Mouse (Mus musculus): ENCODE data around the gene Cenps. TPM values are rescaled to one million over a fixed set of nuclear protein-coding genes. Genes with fewer than 3 reads are reported as not detected.
A peak's percentile ranks its signal among the peaks of the same experiment; 100 is the strongest.

The Cenps gene
- polyA plus RNA-seq, 1 experiment from 2014 or later, result 37.0 TPM

GRCm38 (mm10) chr4:149150256-149150655 is 12.8 kb upstream of the Cenps start:
- peaks cover 41% of the 10 kb centered on the region for H3K36me3 ChIP-seq (ENCODE audit: control insufficient read depth, insufficient read depth, low read length)
- peak overlapping the region; percentile 42 for H3K27ac ChIP-seq (ENCODE audit: low read depth, low read length)
- peaks cover 9% of the 10 kb centered on the region for H3K4me1 ChIP-seq (replicated peaks; ENCODE audit: control insufficient read depth, insufficient read depth, low read length)
- no peak for DNase-seq (ENCODE audit: low spot score)
- 78% methylated on average over 11 of the region's 11 CpGs for WGBS
- H3K27me3 ChIP-seq (replicated peaks; ENCODE audit: control insufficient read depth, insufficient read depth, low read length), result no peaks in the 10 kb centered on the region
- 0 out of 2 replicates have a peak, but pooled peaks have one; percentile 19 for ATAC-seq (replicated peaks; ENCODE audit: low FRiP score)
- H3K9me3 ChIP-seq (ENCODE audit: control insufficient read depth, low read length), result 0 out of 2 replicates have a peak, but pooled peaks cover 2% of the 10 kb centered on the region
- H3K4me3 ChIP-seq (ENCODE audit: low read depth, low read length), result no peak overlapping the region
- no peak overlapping the region for H3K9ac ChIP-seq (ENCODE audit: low read depth, low read length)
- H3K4me2 ChIP-seq, result no peak overlapping the region

- H3K4me2 ChIP-seq, result no peak overlapping the region
- no peaks in the 10 kb centered on the region for H3K9me3 ChIP-seq (ENCODE audit: control insufficient read depth, low read length)
- no peak for DNase-seq (ENCODE audit: low spot score)
- H3K4me3 ChIP-seq (ENCODE audit: low read depth, low read length), result no peak overlapping the region
- peaks cover 9% of the 10 kb centered on the region for H3K4me1 ChIP-seq (replicated peaks; ENCODE audit: control insufficient read depth, insufficient read depth, low read length)
- 74% methylated on average over 7 of the region's 7 CpGs for whole genome bisulfite sequencing
- peaks cover 36% of the 10 kb centered on the region for H3K36me3 ChIP-seq (ENCODE audit: control insufficient read depth, insufficient read depth, low read length)
- H3K27me3 ChIP-seq (replicated peaks; ENCODE audit: control insufficient read depth, insufficient read depth, low read length), result no peaks in the 10 kb centered on the region
- 0 out of 2 replicates have a peak, but pooled peaks have one; percentile 39 for ATAC-seq (replicated peaks; ENCODE audit: low FRiP score)
- H3K9ac ChIP-seq (ENCODE audit: low read depth, low read length), result no peak overlapping the region
- H3K27ac ChIP-seq (ENCODE audit: low read depth, low read length), result peak overlapping the region; percentile 42; the same call in 1 of the 2 replicates
Observed at GRCm38 (mm10) chr4:149149611-149150010, 12.2 kb upstream of the Cenps start.

- no peak overlapping the region for H3K9ac ChIP-seq (ENCODE audit: low read depth, low read length)
- peaks cover 9% of the 10 kb centered on the region for H3K4me1 ChIP-seq (replicated peaks; ENCODE audit: control insufficient read depth, insufficient read depth, low read length)
- DNase-seq (ENCODE audit: low spot score) (no peak), ATAC-seq (replicated peaks; ENCODE audit: low FRiP score) (no peak)
- no peaks in the 10 kb centered on the region for H3K9me3 ChIP-seq (ENCODE audit: control insufficient read depth, low read length)
- H3K27me3 ChIP-seq (replicated peaks; ENCODE audit: control insufficient read depth, insufficient read depth, low read length), result no peaks in the 10 kb centered on the region
- H3K4me3 ChIP-seq (ENCODE audit: low read depth, low read length), result no peak overlapping the region
- H3K27ac ChIP-seq (ENCODE audit: low read depth, low read length), result peak overlapping the region; percentile 42; the same call in 1 of the 2 replicates
- 78% methylated on average over 9 of the region's 9 CpGs for WGBS
- no peak overlapping the region for H3K4me2 ChIP-seq
- H3K36me3 ChIP-seq (ENCODE audit: control insufficient read depth, insufficient read depth, low read length), result peaks cover 36% of the 10 kb centered on the region
Observed at GRCm38 (mm10) chr4:149149196-149149595, 11.8 kb upstream of the Cenps start.

- no peak for DNase-seq (ENCODE audit: low spot score)
- Histone ChIP-seq H3K4me3 (ENCODE audit: low read depth, low read length) (no peak overlapping the region), H3K9me3 (ENCODE audit: control insufficient read depth, low read length) (no peaks in the 10 kb centered on the region), H3K27ac (ENCODE audit: low read depth, low read length) (no peak overlapping the region), H3K4me1 (replicated peaks; ENCODE audit: control insufficient read depth, insufficient read depth, low read length) (peaks cover 9% of the 10 kb centered on the region), H3K36me3 (ENCODE audit: control insufficient read depth, insufficient read depth, low read length) (peaks cover 27% of the 10 kb centered on the region), H3K27me3 (replicated peaks; ENCODE audit: control insufficient read depth, insufficient read depth, low read length) (no peaks in the 10 kb centered on the region; the same call in 1 of the 2 replicates), H3K9ac (ENCODE audit: low read depth, low read length) (no peak overlapping the region), H3K4me2 (no peak overlapping the region)
- WGBS, result 63% methylated on average over 4 of the region's 4 CpGs
- no peak for ATAC-seq (replicated peaks; ENCODE audit: low FRiP score)
Observed at GRCm38 (mm10) chr4:149148084-149148483, 10.7 kb upstream of the Cenps start.

GRCm38 (mm10) chr4:149147528-149147927 is 10.1 kb upstream of the Cenps start:
- Histone ChIP-seq H3K4me3 (ENCODE audit: low read depth, low read length) (no peak overlapping the region), H3K27me3 (replicated peaks; ENCODE audit: control insufficient read depth, insufficient read depth, low read length) (no peaks in the 10 kb centered on the region; the same call in 1 of the 2 replicates), H3K9ac (ENCODE audit: low read depth, low read length) (no peak overlapping the region), H3K27ac (ENCODE audit: low read depth, low read length) (no peak overlapping the region), H3K9me3 (ENCODE audit: control insufficient read depth, low read length) (no peaks in the 10 kb centered on the region), H3K4me2 (no peak overlapping the region), H3K36me3 (ENCODE audit: control insufficient read depth, insufficient read depth, low read length) (peaks cover 21% of the 10 kb centered on the region), H3K4me1 (replicated peaks; ENCODE audit: control insufficient read depth, insufficient read depth, low read length) (peaks cover 9% of the 10 kb centered on the region)
- 67% methylated on average over 7 of the region's 7 CpGs for WGBS
- DNase-seq (ENCODE audit: low spot score) (no peak), ATAC-seq (replicated peaks; ENCODE audit: low FRiP score) (no peak)

- Histone ChIP-seq H3K9me3 (ENCODE audit: control insufficient read depth, low read length) (no peaks in the 10 kb centered on the region), H3K4me1 (replicated peaks; ENCODE audit: control insufficient read depth, insufficient read depth, low read length) (peaks cover 9% of the 10 kb centered on the region), H3K9ac (ENCODE audit: low read depth, low read length) (no peak overlapping the region), H3K27me3 (replicated peaks; ENCODE audit: control insufficient read depth, insufficient read depth, low read length) (no peaks in the 10 kb centered on the region; the same call in 1 of the 2 replicates), H3K4me2 (no peak overlapping the region), H3K36me3 (ENCODE audit: control insufficient read depth, insufficient read depth, low read length) (peaks cover 3% of the 10 kb centered on the region; the same call in 1 of the 2 replicates), H3K27ac (ENCODE audit: low read depth, low read length) (no peak overlapping the region), H3K4me3 (ENCODE audit: low read depth, low read length) (no peak overlapping the region)
- 85% methylated on average over 4 of the region's 4 CpGs for WGBS
- DNase-seq (ENCODE audit: low spot score), result no peak
- ATAC-seq (replicated peaks; ENCODE audit: low FRiP score), result no peak
Observed at GRCm38 (mm10) chr4:149145151-149145550, 7.7 kb upstream of the Cenps start.

- WGBS, result 6% methylated on average over 3 of the region's 3 CpGs
- Histone ChIP-seq H3K4me2 (no peak overlapping the region), H3K9me3 (ENCODE audit: control insufficient read depth, low read length) (no peaks in the 10 kb centered on the region), H3K27ac (ENCODE audit: low read depth, low read length) (no peak overlapping the region), H3K9ac (ENCODE audit: low read depth, low read length) (no peak overlapping the region), H3K36me3 (ENCODE audit: control insufficient read depth, insufficient read depth, low read length) (no peaks in the 10 kb centered on the region), H3K4me3 (ENCODE audit: low read depth, low read length) (no peak overlapping the region), H3K27me3 (replicated peaks; ENCODE audit: control insufficient read depth, insufficient read depth, low read length) (no peaks in the 10 kb centered on the region; the same call in 1 of the 2 replicates), H3K4me1 (replicated peaks; ENCODE audit: control insufficient read depth, insufficient read depth, low read length) (peaks cover 9% of the 10 kb centered on the region)
- peak; percentile 61 for ATAC-seq (replicated peaks; ENCODE audit: low FRiP score)
- DNase-seq (ENCODE audit: low spot score), result peak; percentile 71
Observed at GRCm38 (mm10) chr4:149144459-149144858, 7.0 kb upstream of the Cenps start.

GRCm38 (mm10) chr4:149143594-149143993 is 6.2 kb upstream of the Cenps start:
- ATAC-seq (replicated peaks; ENCODE audit: low FRiP score) (no peak), DNase-seq (ENCODE audit: low spot score) (no peak)
- Histone ChIP-seq H3K9ac (ENCODE audit: low read depth, low read length) (no peak overlapping the region), H3K36me3 (ENCODE audit: control insufficient read depth, insufficient read depth, low read length) (no peaks in the 10 kb centered on the region), H3K9me3 (ENCODE audit: control insufficient read depth, low read length) (no peaks in the 10 kb centered on the region), H3K4me2 (no peak overlapping the region), H3K4me1 (replicated peaks; ENCODE audit: control insufficient read depth, insufficient read depth, low read length) (peaks cover 6% of the 10 kb centered on the region), H3K27ac (ENCODE audit: low read depth, low read length) (no peak overlapping the region), H3K4me3 (ENCODE audit: low read depth, low read length) (no peak overlapping the region), H3K27me3 (replicated peaks; ENCODE audit: control insufficient read depth, insufficient read depth, low read length) (no peaks in the 10 kb centered on the region; the same call in 1 of the 2 replicates)
- WGBS, result 25% methylated on average over 4 of the region's 4 CpGs

GRCm38 (mm10) chr4:149138515-149138914 is 1.1 kb upstream of the Cenps start:
- Histone ChIP-seq H3K36me3 (ENCODE audit: control insufficient read depth, insufficient read depth, low read length) (no peaks in the 10 kb centered on the region), H3K9ac (ENCODE audit: low read depth, low read length) (no peak overlapping the region), H3K4me1 (replicated peaks; ENCODE audit: control insufficient read depth, insufficient read depth, low read length) (peaks cover 6% of the 10 kb centered on the region; the same call in 1 of the 2 replicates), H3K4me3 (ENCODE audit: low read depth, low read length) (no peak overlapping the region), H3K9me3 (ENCODE audit: control insufficient read depth, low read length) (no peaks in the 10 kb centered on the region), H3K27me3 (replicated peaks; ENCODE audit: control insufficient read depth, insufficient read depth, low read length) (no peaks in the 10 kb centered on the region), H3K4me2 (no peak overlapping the region), H3K27ac (ENCODE audit: low read depth, low read length) (no peak overlapping the region)
- no peak for DNase-seq (ENCODE audit: low spot score)
- 78% methylated on average over 8 of the region's 8 CpGs for WGBS
- no peak for ATAC-seq (replicated peaks; ENCODE audit: low FRiP score)

Measured in liver, embryonic 11.5 days (tissue).